Mouse (Mus musculus) embryo, embryonic 11 days (tissue): ENCODE measurements around the gene Csnk1d.

Experiments
- DNase-seq: peaks from one replicate; pipeline ENCODE4 v3.0.0-alpha.2; 2015

The Csnk1d gene

GRCm38 (mm10) chr11:120990951-120991526 lies at the start of gene Csnk1d:
Gene Csnk1d (minus strand): TSS chr11:120991330.
- DNase-seq = peak; percentile 96

GRCm38 (mm10) chr11:121039302-121039701 lies 48.2 kb upstream of the Csnk1d start, which contains the start of gene Cd7:
Gene Cd7 (minus strand): TSS chr11:121039418.
- no peak for DNase-seq

GRCm38 (mm10) chr11:121038366-121039240 lies 47.5 kb upstream of the Csnk1d start:
- DNase-seq = no peak

GRCm38 (mm10) chr11:121033118-121033517 lies 42.0 kb upstream of the Csnk1d start:
- DNase-seq = no peak

GRCm38 (mm10) chr11:121027259-121027658 lies 36.1 kb upstream of the Csnk1d start:
- no peak for DNase-seq

GRCm38 (mm10) chr11:121024163-121024562 lies 33.0 kb upstream of the Csnk1d start:
- no peak for DNase-seq

- no peak for DNase-seq
Measured at GRCm38 (mm10) chr11:121019501-121019900, 28.4 kb upstream of the Csnk1d start.

GRCm38 (mm10) chr11:121017703-121018102 lies 26.6 kb upstream of the Csnk1d start:
- DNase-seq = peak; percentile 76

GRCm38 (mm10) chr11:121015472-121015871 lies 24.3 kb upstream of the Csnk1d start:
- no peak for DNase-seq

- peak; percentile 42 for DNase-seq
Measured at GRCm38 (mm10) chr11:121014896-121015300, 23.8 kb upstream of the Csnk1d start.

GRCm38 (mm10) chr11:121013656-121014055 lies 22.5 kb upstream of the Csnk1d start:
- no peak for DNase-seq

GRCm38 (mm10) chr11:121010044-121010755 lies 19.1 kb upstream of the Csnk1d start:
- DNase-seq = no peak

- DNase-seq = no peak
Measured at GRCm38 (mm10) chr11:121006184-121006583, 15.1 kb upstream of the Csnk1d start.

- DNase-seq = no peak
Measured at GRCm38 (mm10) chr11:121004281-121004680, 13.2 kb upstream of the Csnk1d start.

- DNase-seq = no peak
Measured at GRCm38 (mm10) chr11:121001966-121002365, 10.8 kb upstream of the Csnk1d start.

GRCm38 (mm10) chr11:120994741-120995140 lies 3.6 kb upstream of the Csnk1d start:
- DNase-seq = no peak

GRCm38 (mm10) chr11:120993586-120993985 lies 2.5 kb upstream of the Csnk1d start:
- DNase-seq = no peak

GRCm38 (mm10) chr11:120993080-120993479 lies 1.9 kb upstream of the Csnk1d start:
- DNase-seq = no peak

- no peak for DNase-seq
Measured at GRCm38 (mm10) chr11:120991791-120992190, 661 bp upstream of the Csnk1d start.

GRCm38 (mm10) chr11:120990126-120990781 lies 876 bp downstream of the Csnk1d start:
- DNase-seq = peak; percentile 64

- no peak for DNase-seq
Measured at GRCm38 (mm10) chr11:120989523-120989922, 1.6 kb downstream of the Csnk1d start.

- no peak for DNase-seq
Measured at GRCm38 (mm10) chr11:120988410-120988809, 2.7 kb downstream of the Csnk1d start.

GRCm38 (mm10) chr11:120987608-120988007 lies 3.5 kb downstream of the Csnk1d start:
- DNase-seq = no peak
